Mouse (Mus musculus) adrenal gland, postnatal 25 days (tissue): ENCODE results near the gene Sh2d3c. TPM values are rescaled to one million over a fixed set of nuclear protein-coding genes. Genes with fewer than 3 reads are reported as not detected.

Source experiments
- DNase-seq: peaks from one replicate; pipeline ENCODE4 v3.0.0; 2021; ENCODE audit warnings: mixed read lengths
- long read RNA-seq: library from polyadenylated mRNA; stranded (forward); transcript quantifications from one replicate; pipeline ENCODE4 v2.0.0, GENCODE M21; 2021
- total RNA-seq: library from RNA; stranded (reverse); gene quantifications from 2 replicates; pipeline ENCODE4 v1.2.3, GENCODE M21; 2021

Sh2d3c gene
- 14.3 and 23.7 TPM in 2 replicates for total RNA-seq
- long read RNA-seq, transcript Sh2d3c-202 (11 exons, 3,107 nt): major isoform, 9 of 21 reads
- long read RNA-seq, partial matches to known transcripts: 11 of 21 reads
- long read RNA-seq, other reads (novel, unspliced or antisense): 1 of 21 reads

GRCm38 (mm10) chr2:32720681-32721229 is at the start of gene Sh2d3c:
TSS of gene Sh2d3c (plus strand) at chr2:32721055.
- no peak for DNase-seq

DNA sequence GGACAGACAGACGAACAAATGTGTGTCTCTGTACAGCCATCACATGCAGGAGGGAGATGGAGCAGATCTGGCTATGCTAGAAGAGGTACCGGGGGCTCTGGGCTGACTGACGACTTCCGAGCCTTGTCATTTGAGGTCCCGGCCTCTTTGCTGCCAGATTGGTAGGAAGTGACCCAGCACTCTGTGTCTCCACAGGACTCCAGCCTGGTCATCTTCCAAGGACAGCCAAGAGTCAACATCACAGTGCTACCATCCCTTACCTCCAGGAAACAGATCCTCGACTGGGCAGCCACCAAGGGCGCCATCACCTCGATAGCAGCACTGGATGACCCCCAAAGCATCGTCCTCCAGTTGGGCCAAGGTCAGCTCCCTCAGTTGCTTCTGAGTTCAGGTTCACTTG is 49.7 kb upstream of the Sh2d3c start:
- DNase-seq: no peak

- DNase-seq: no peak
Measured at GRCm38 (mm10) chr2:32671907-32672595, 48.8 kb upstream of the Sh2d3c start.

- no peak for DNase-seq
Measured at GRCm38 (mm10) chr2:32673176-32673917, 47.5 kb upstream of the Sh2d3c start.

- DNase-seq: no peak
Measured at GRCm38 (mm10) chr2:32676821-32677220, 44.0 kb upstream of the Sh2d3c start.

DNA sequence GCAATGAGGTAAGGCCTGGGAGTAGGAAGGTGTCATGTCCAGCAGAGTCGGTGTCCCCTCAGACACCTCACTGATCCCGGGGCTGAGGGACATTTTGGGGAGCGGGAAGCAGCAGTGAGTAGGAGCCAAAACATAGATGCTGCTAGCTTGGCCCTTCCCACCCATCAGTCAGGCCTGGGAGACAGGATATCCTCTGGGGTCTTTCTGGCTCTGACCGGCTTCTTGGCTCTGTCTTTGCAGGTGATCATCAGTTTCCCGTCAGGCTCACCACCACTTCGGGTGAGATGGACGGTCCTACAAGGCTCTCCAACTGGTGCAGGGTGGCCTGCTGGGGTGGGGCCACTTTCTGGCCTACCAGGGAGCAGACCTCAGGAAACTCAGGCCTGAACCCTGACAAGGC is 43.2 kb upstream of the Sh2d3c start:
- no peak for DNase-seq

DNA sequence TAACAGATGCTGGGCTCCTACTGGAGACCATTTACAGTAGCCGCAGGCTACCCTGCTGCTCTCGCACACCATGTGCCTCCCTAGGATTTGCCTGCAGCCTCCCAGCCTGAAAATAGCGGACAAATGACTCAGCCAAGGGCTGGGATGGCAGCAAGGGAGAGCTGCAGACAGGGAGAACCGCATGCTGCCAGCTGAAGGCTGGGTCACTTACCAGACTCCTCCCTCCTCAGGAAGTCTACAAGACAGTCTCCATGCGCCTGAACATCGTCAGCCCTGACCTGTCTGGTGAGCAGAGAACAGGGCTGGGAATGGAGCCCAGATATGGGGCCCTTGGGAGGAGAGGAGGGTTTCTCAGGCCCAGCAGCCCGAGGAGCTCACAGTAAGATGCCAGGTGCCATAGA is 40.8 kb upstream of the Sh2d3c start:
- DNase-seq: peak; percentile 64

DNA sequence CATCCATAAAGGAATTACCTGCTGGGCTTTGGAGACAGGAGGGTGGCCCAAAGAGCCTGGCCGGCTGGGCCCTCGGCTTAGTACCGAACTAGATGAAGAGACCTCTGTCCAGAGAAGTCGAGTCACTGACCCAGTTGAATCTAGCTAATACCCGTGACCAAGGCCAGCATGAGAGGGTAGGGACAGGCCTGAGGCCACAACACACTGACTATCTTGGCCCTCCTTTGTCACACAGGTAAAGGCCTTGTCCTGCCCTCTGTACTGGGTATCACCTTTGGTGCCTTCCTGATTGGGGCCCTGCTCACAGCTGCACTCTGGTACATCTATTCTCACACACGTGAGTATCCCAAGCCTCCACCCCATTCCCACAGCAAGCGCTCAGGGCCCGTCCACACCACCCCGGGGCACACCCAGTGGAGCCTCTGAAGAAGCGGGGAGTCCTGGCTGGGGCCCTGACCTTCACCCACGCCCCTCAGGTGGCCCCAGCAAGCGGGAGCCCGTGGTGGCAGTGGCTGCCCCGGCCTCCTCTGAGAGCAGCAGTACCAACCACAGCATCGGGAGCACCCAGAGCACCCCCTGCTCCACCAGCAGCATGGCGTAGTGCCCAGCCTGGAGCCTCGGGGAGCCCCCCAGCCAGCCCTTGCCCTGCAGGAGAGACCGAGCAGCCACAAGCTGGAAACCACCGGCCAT is 39.7 kb upstream of the Sh2d3c start:
- DNase-seq: no peak

DNA sequence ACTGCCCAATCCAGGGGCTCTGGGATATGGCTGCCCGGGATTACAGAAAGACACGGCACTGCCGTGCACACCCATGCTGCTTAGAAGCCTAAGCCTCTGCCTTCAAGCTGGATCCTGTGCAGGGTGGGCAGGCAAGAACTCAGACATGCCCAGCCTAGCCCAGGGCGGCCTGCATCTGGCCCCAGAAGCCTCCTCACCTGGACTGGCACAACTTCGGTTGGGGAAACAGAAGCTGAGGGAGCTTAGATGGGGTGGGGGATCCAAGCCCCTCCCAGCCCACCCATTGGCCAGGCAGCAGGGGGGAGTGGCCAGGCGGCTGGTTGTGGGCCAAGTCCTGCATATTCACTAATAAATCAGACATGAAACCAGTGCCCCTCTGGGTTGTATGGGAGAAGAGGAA is 39.1 kb upstream of the Sh2d3c start:
- no peak for DNase-seq

GRCm38 (mm10) chr2:32682721-32683417 is 38.0 kb upstream of the Sh2d3c start:
- DNase-seq: no peak

DNA sequence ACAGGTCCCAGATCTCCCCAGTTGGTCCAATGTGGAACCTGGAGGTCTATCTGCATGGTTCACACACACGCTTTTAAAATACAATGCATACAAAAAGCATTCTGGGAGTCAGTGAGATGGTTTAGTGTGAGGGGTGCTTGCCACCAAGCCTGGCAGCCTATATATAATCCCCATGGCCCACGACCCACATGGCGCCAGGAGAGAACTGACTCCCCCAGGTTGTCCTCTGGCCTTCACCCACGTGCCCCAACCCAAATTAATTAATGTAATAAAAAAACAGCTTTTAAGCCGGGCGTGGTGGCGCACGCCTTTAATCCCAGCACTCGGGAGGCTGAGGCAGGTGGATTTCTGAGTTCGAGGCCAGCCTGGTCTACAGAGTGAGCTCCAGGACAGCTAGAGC is 37.2 kb upstream of the Sh2d3c start:
- DNase-seq: no peak

- no peak for DNase-seq
Measured at GRCm38 (mm10) chr2:32684681-32685428, 36.0 kb upstream of the Sh2d3c start.

DNA sequence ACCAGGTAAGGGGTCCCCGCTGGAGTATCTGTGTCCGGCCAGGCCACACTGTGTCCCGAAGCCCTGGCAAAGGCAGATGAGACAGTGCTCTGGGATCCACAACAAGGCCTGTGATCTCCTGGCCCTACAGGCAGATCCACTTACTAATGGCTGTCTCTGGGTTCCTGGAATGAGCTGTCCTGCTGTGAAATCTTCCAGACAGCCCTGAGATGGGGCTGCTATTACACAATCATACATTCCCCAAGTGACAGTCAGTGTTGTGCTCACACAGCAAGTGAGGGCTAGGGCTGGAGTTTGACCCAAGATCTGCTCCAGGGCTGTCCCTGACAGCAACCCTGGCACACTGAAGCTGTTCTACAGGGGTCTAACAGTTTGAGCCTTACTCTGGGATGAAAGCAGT is 35.0 kb upstream of the Sh2d3c start:
- no peak for DNase-seq

GRCm38 (mm10) chr2:32686640-32687039 is 34.2 kb upstream of the Sh2d3c start:
- no peak for DNase-seq

- no peak for DNase-seq
Measured at GRCm38 (mm10) chr2:32687562-32687961, 33.3 kb upstream of the Sh2d3c start.

- DNase-seq: peak; percentile 90
Measured at GRCm38 (mm10) chr2:32689420-32689819, 31.4 kb upstream of the Sh2d3c start.

GRCm38 (mm10) chr2:32691041-32691440 is 29.8 kb upstream of the Sh2d3c start:
- no peak for DNase-seq

GRCm38 (mm10) chr2:32692496-32692895 is 28.4 kb upstream of the Sh2d3c start:
- no peak for DNase-seq

DNA sequence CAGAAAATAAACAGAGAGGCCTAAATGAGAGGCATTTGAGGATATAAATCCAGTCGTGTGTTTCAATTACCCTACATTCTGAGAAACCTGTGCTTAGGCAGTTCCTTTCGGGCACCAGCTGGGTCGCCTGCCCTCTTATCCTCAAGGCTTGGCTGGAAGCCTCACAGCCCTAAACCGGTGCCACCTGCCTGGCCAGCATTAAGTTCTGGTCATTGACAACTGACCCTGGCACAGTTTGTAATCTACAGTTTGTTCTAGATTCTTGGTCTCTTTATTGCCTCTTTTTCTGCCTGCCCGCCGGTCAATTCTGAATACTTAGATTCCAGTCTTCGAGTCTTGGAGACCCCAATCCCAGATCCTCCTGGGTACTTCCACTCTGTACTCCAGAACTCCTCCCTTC is 27.6 kb upstream of the Sh2d3c start:
- no peak for DNase-seq

DNA sequence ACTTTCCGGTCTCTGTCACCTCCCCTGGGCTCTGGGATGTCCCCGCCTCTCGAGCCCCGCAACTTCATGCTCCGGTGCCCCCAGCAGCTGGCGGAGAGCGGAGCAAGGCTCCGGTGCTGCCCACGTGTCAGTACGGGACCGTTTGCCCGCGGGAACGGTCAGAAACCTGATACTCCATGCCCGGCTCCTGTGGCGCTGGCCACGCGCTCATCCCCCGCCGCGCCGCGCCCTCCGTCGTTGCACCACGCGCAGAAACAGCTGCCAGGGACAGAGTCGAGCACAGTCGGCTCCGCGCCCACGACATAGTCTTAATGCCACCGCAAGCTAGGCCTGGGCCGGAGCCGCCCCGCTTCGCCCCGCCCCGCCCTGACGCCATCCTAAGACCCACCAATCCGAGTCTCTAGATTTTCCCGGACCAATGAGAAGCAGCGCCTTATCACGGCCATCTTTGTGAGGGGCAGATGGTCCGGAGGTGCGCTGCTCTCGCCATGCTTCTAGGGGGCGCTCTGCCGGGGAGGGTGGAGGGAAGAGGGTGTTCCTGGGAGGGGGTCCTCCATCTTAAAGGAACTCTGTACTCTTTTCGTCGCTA is 26.9 kb upstream of the Sh2d3c start:
- DNase-seq: peak; percentile 93

DNA sequence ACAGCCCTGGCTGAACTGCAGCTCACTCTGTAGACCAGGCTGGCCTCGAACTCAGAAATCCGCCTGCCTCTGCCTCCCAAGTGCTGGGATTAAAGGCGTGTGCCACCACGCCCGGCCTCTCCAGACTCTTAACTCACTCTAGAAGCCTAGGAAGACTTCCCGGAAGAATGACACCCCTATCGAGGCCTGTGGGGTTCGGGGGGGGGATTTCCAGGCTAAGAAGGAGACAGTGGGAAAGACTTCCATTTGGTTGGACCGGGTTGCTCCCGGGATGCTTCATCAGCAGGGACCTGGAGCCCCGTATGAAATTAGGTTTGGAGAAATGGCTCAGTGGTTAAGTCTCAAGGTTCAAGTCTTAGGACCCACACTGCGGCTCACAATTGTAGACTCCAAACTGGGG is 26.2 kb upstream of the Sh2d3c start:
- DNase-seq: no peak
